19 mouse cellular contexts compared by ENCODE assay signal in genomic region chr16:45942169-45942891, GRCm38 (mm10). TPM values are rescaled to one million over a fixed set of nuclear protein-coding genes. Genes with fewer than 3 reads are reported as not detected.
DNase-seq lines count a peak whose midpoint lies in the region; ATAC-seq and TF ChIP-seq lines count a peak whose summit lies in the region.
"Had no signal": no experiment of that assay in that cellular context is flagged by ENCODE, and none has a peak within 500 bp of the region (broad histone marks: within the 10 kb centered on the region; RNA-seq: fewer than 3 reads in every experiment).

No protein-coding gene starts in this region.

- peaks cover 22% of the 10 kb centered on the region; the same call in 1 of the 2 replicates for H3K4me1 ChIP-seq in kidney, adult 2 months (ENCODE audit: control insufficient read depth, insufficient read depth, low read length)
- H3K4me1 ChIP-seq in CH12.LX (ENCODE audit: control insufficient read depth in 1 of 2, insufficient read depth in 2 of 2) = peaks cover 6 to 24% of the 10 kb centered on the region in 2 experiments
- H3K4me1 ChIP-seq in embryonic facial prominence, embryonic 14.5 days (ENCODE audit: control insufficient read depth, insufficient read depth, low read length) = no peaks in the 10 kb centered on the region
- H3K4me1 ChIP-seq: heart, embryonic 15.5 days; hindbrain, embryonic 12.5 days had no signal

- WGBS in kidney, adult 2 months = 75% methylated on average over 8 of the region's 8 CpGs
- 49% methylated on average over 8 of the region's 8 CpGs for WGBS in embryonic facial prominence, embryonic 14.5 days

- no peak overlapping the region for H3K9ac ChIP-seq in CH12.LX (ENCODE audit: insufficient read depth, low read depth)
- no peak overlapping the region for H3K9ac ChIP-seq in embryonic facial prominence, embryonic 14.5 days (ENCODE audit: low read depth, low read length)
- H3K9ac ChIP-seq: embryonic facial prominence, embryonic 13.5 days; forebrain, embryonic 13.5 days; heart, embryonic 15.5 days; hindbrain, embryonic 12.5 days; limb, embryonic 12.5 days had no signal

- no peak for TF ChIP-seq POLR2A in kidney, adult 2 months (IDR thresholded peaks at IDR 0.05; ENCODE audit: low read depth, low read length)
- no peak for TF ChIP-seq POLR2A in CH12.LX (IDR thresholded peaks at IDR 0.05; ENCODE audit: low read depth, low read length)

- no peak overlapping the region for H3K4me3 ChIP-seq in kidney, adult 2 months (ENCODE audit: insufficient read depth, low read depth, low read length)
- H3K4me3 ChIP-seq in CH12.LX (replicated peaks in 1 of 3; ENCODE audit: low read depth in 2 of 3, low read length in 2 of 3, poor library complexity in 1 of 3) = no peak overlapping the region
- H3K4me3 ChIP-seq in embryonic facial prominence, embryonic 14.5 days (ENCODE audit: low read depth, low read length) = no peak overlapping the region
- H3K4me3 ChIP-seq: embryonic facial prominence, embryonic 13.5 days; forebrain, embryonic 13.5 days; heart, embryonic 15.5 days; hindbrain, embryonic 12.5 days; limb, embryonic 12.5 days had no signal

- dilution Hi-C loops in CH12.LX (cut with MboI; ENCODE audit: extremely low pct_ligation_motif_present, extremely low pct_unique_long_range_greater_than_20kb, low sequenced_read_pairs) = no loop called here

- H3K79me2 ChIP-seq in CH12.LX (replicated peaks; ENCODE audit: control insufficient read depth, extremely low read depth, insufficient read depth, poor library complexity, severe bottlenecking) = no peaks in the 10 kb centered on the region

- no peaks in the 10 kb centered on the region for H3K36me3 ChIP-seq in kidney, adult 2 months (ENCODE audit: control insufficient read depth, insufficient read depth, low read length)
- H3K36me3 ChIP-seq in CH12.LX (replicated peaks in 1 of 2; ENCODE audit: control insufficient read depth in 1 of 2, insufficient read depth in 1 of 2, low read length in 1 of 2) = no peaks in the 10 kb centered on the region
- no peaks in the 10 kb centered on the region for H3K36me3 ChIP-seq in embryonic facial prominence, embryonic 14.5 days (ENCODE audit: control insufficient read depth, insufficient read depth, low read length)
- H3K36me3 ChIP-seq: embryonic facial prominence, embryonic 13.5 days; heart, embryonic 15.5 days; hindbrain, embryonic 12.5 days; limb, embryonic 12.5 days had no signal

- H3K27ac ChIP-seq in kidney, adult 2 months (ENCODE audit: insufficient read depth, low read depth, low read length) = peak overlapping the region; percentile 50; the same call in 1 of the 2 replicates
- no peak overlapping the region for H3K27ac ChIP-seq in CH12.LX (ENCODE audit: insufficient read depth, low read depth)
- H3K27ac ChIP-seq in embryonic facial prominence, embryonic 14.5 days (replicated peaks; ENCODE audit: low read depth, low read length) = peak overlapping the region; percentile 5; the same call in 1 of the 2 replicates
- H3K27ac ChIP-seq: embryonic facial prominence, embryonic 13.5 days; forebrain, embryonic 13.5 days; heart, embryonic 15.5 days; hindbrain, embryonic 12.5 days; limb, embryonic 12.5 days had no signal

- no peak for TF ChIP-seq RAD21 in CH12.LX (IDR thresholded peaks at IDR 0.05; ENCODE audit: low read depth, low read length)

- 0 out of 2 replicates have a peak, but pooled peaks have one; percentile 30 for ATAC-seq in embryonic facial prominence, embryonic 14.5 days (ENCODE audit: low read depth)
- ATAC-seq: forebrain, embryonic 13.5 days; intestine, postnatal 0 days had no signal

- DNase-seq in kidney, adult 2 months = no peak
- DNase-seq in kidney, postnatal 10 days = no peak
- DNase-seq in CH12.LX (ENCODE audit: extremely low read depth) = peak; percentile 58
- peak; percentile 65 for DNase-seq in embryonic facial prominence, embryonic 14.5 days (ENCODE audit: low spot score)
- peak; percentile 68 for DNase-seq in naive thymus-derived CD4-positive, alpha-beta T cell, adult 2 months (ENCODE audit: low read depth)
- DNase-seq in spleen, postnatal 36 days (ENCODE audit: low spot score in 2 of 2) = no peak
- no peak for DNase-seq in adrenal gland, adult 8-10 months
- DNase-seq in kidney, postnatal 36 days = no peak
- DNase-seq: adrenal gland, adult 2 months; cerebellum, adult 9-11 months; kidney, postnatal 4 days; lung, postnatal 36 days; midbrain, embryonic 14.5 days had no signal

- H3K9me3 ChIP-seq in CH12.LX (replicated peaks; ENCODE audit: low read length) = peaks cover 7% of the 10 kb centered on the region
- peaks cover 5% of the 10 kb centered on the region; the same call in 1 of the 2 replicates for H3K9me3 ChIP-seq in embryonic facial prominence, embryonic 14.5 days (ENCODE audit: control insufficient read depth, low read length)
- H3K9me3 ChIP-seq: embryonic facial prominence, embryonic 13.5 days; forebrain, embryonic 13.5 days; heart, embryonic 15.5 days; hindbrain, embryonic 12.5 days; limb, embryonic 12.5 days had no signal

- peak; percentile 43; the same call in 1 of the 2 replicates for TF ChIP-seq EP300 in CH12.LX (IDR thresholded peaks at IDR 0.05; ENCODE audit: low read length)

- no peak overlapping the region for H3K4me2 ChIP-seq in CH12.LX (ENCODE audit: insufficient read depth, low read depth, poor library complexity, severe bottlenecking)
- no peak overlapping the region for H3K4me2 ChIP-seq in embryonic facial prominence, embryonic 14.5 days (ENCODE audit: low read depth, low read length)
- H3K4me2 ChIP-seq: embryonic facial prominence, embryonic 13.5 days; forebrain, embryonic 13.5 days; heart, embryonic 15.5 days; hindbrain, embryonic 12.5 days; limb, embryonic 12.5 days had no signal

- no peak for TF ChIP-seq CTCF in kidney, adult 2 months (conservative IDR thresholded peaks at IDR 0.05; ENCODE audit: insufficient read depth, insufficient read length, low read depth, low read length)
- no peak for TF ChIP-seq CTCF in CH12.LX (conservative IDR thresholded peaks at IDR 0.05 in 1 of 2, IDR thresholded peaks at IDR 0.05 in 1 of 2; ENCODE audit: low read depth in 2 of 2, low read length in 2 of 2)

- H3K27me3 ChIP-seq in kidney, adult 2 months (replicated peaks; ENCODE audit: control insufficient read depth, insufficient read depth, low read length) = no peaks in the 10 kb centered on the region
- no peaks in the 10 kb centered on the region for H3K27me3 ChIP-seq in CH12.LX (replicated peaks)
- no peaks in the 10 kb centered on the region for H3K27me3 ChIP-seq in embryonic facial prominence, embryonic 14.5 days (replicated peaks; ENCODE audit: control insufficient read depth, insufficient read depth, low read length)
- H3K27me3 ChIP-seq: embryonic facial prominence, embryonic 13.5 days; forebrain, embryonic 13.5 days; heart, embryonic 15.5 days; hindbrain, embryonic 12.5 days; limb, embryonic 12.5 days had no signal

- in situ Hi-C loops in CH12.LX (cut with MboI; ENCODE audit: low pct_ligation_motif_present, low pct_unique_long_range_greater_than_20kb, low sequenced_read_pairs) = no loop called here

TF ChIP-seq in CH12.LX, 34 proteins besides CTCF, POLR2A, EP300 and RAD21:
- TF ChIP-seq JUN (IDR thresholded peaks at IDR 0.05; ENCODE audit: insufficient read depth, low read depth, low read length) = peak; percentile 40
- TF ChIP-seq POLR2AphosphoS2 (IDR thresholded peaks at IDR 0.05; ENCODE audit: low read depth, low read length) = no peak
- no peak for TF ChIP-seq RCOR1 (conservative IDR thresholded peaks at IDR 0.05; ENCODE audit: low read depth, low read length)
- no peak for TF ChIP-seq HCFC1 (IDR thresholded peaks at IDR 0.05; ENCODE audit: low read depth, low read length)
- TF ChIP-seq JUND (conservative IDR thresholded peaks at IDR 0.05; ENCODE audit: low read depth, low read length) = peak; percentile 61; the same call in 1 of the 2 replicates

RNA-seq across cellular contexts. Expression of gene Phldb2, which starts 11.1 kb away (rescaled TPM):
- polyA plus RNA-seq in kidney, adult 2 months (2012; rRNA removed) = 55.4 and 73.5 TPM in 2 replicates
- total RNA-seq in CH12.LX (2012; rRNA removed) (not detected in 2 replicates), CH12.LX (2014; rRNA removed) (not detected in 2 replicates)
- 0.04 TPM in 1 of 2 replicates, not detected in the other for polyA plus RNA-seq in CH12.LX (2012; ENCODE audit: insufficient read length, low read depth)
- 40.2 and 47.9 TPM in 2 replicates for polyA plus RNA-seq in embryonic facial prominence, embryonic 14.5 days (2014; fragmentation: Nextera tagmentation; extraction: Ambion mirVana)
- total RNA-seq in adrenal gland, adult 8-10 months (2022) = 10 to 100 TPM; 29.4 to 56.4 (median 41.4) TPM

Comparison
In these comparisons a context has a peak if more than half of its experiments do, and no peak if none do; other contexts are left out.
1. DNase-seq: peak in CH12.LX (single experiment), embryonic facial prominence, embryonic 14.5 days (single experiment) and naive thymus-derived CD4-positive, alpha-beta T cell, adult 2 months (single experiment); none in kidney, adult 2 months (single experiment), kidney, postnatal 10 days (single experiment), spleen, postnatal 36 days (0 of 2), adrenal gland, adult 8-10 months (single experiment) and kidney, postnatal 36 days (0 of 2).
2. RNA of gene Phldb2, which starts 11.1 kb away (polyA plus RNA-seq): 55.4 to 73.5 TPM in kidney, adult 2 months and 40.2 to 47.9 TPM in embryonic facial prominence, embryonic 14.5 days; 0.04 TPM in CH12.LX; every median in the first group is over 10 times any median in the second.